Mouse (Mus musculus): ENCODE measurements at regions not wholly inside any gene's neighbourhood (a gene's known extent, or its start where the extent isn't known, plus 50 kb on each side); places are given as distances from the start of the nearest gene placed in this dataset.

DNA sequence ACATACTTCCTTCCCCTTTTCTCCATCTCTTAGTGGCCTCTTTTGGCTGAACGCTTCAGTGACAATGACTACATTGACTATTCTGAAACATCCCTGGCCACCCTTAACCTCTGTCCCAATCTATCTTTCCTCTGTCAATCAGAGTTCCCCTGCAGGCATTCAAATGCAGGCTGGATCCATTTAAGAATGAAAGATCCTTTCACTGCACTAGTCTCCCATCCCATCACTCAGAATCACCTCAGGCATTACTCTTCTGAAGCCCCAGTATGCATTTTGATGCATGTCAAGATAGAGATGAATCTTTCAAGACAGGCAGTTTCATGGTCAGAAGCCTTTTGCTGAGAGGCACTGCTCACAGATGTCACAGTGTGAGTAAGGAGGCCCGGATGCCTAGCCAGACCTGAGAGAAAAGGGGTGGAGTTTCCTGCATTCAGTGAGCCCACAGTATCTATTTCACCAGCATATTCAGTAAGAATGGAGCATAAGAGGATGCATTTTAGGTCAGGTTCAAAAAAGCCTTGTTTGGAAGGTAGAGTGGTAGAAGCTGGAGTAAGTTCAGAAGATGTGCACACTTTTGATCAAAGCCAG lies 523.0 kb upstream of the Nrsn1 start:
- H3K27me3 ChIP-seq (replicated peaks) = no peaks in the 10 kb centered on the region
- no peak overlapping the region for H3K4me3 ChIP-seq (replicated peaks)
- no peaks in the 10 kb centered on the region for H3K36me3 ChIP-seq (replicated peaks; ENCODE audit: low read length)
- no peaks in the 10 kb centered on the region for H3K9me3 ChIP-seq
- TF ChIP-seq FLI1 (IDR thresholded peaks at IDR 0.05; ENCODE audit: low read length) = no peak
- TF ChIP-seq GATA1 (IDR thresholded peaks at IDR 0.05; ENCODE audit: borderline replicate concordance, low read length) = no peak
- H3K4me1 ChIP-seq = no peaks in the 10 kb centered on the region

DNA sequence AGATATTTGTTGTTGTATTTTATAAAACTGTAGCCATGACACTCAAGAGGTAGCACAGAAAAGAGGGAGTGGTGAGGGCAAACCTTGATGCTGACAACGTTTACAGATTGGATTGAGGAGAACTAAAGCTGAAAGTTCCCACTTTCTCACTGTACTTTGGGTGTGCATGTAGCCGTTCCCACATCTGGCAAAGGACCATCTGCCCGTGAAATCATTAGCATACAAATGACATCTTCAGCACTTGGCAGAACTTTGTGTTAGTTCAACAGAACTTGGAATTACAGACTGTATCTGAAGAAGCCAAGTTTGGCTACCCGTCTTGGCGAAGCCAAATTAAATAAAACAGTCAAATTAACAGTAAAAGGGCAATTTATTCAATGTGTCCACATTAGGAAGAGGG lies 510.9 kb upstream of the Nrsn1 start:
- Histone ChIP-seq H3K9me3 (no peaks in the 10 kb centered on the region; the same call in 1 of the 2 replicates), H3K27me3 (replicated peaks) (no peaks in the 10 kb centered on the region), H3K36me3 (replicated peaks; ENCODE audit: low read length) (no peaks in the 10 kb centered on the region), H3K4me1 (no peaks in the 10 kb centered on the region), H3K4me3 (replicated peaks) (no peak overlapping the region)
- TF ChIP-seq FLI1 (IDR thresholded peaks at IDR 0.05; ENCODE audit: low read length) = no peak

DNA sequence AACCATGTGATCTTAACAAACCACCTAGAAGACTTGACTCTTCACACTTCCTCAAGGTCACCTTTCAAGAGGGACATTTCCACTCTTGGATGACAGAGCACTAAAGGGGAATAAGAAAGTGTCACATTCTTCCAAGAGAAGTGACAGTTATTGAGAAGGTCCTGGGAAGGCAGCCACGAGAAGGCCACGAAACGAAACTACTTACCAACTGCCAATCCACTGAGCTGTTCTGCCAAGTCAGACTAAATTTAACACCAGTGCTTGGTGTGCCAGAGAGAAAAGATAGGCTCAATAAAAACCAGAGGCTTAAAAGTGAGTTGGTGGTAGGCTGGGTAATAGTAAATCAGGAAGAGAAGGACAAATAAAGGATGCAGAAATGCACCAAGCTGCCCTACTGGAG lies 507.4 kb upstream of the Nrsn1 start:
- Histone ChIP-seq H3K36me3 (replicated peaks; ENCODE audit: low read length) (no peaks in the 10 kb centered on the region), H3K4me1 (no peaks in the 10 kb centered on the region), H3K27me3 (replicated peaks) (no peaks in the 10 kb centered on the region), H3K9me3 (no peaks in the 10 kb centered on the region; the same call in 1 of the 2 replicates), H3K4me3 (replicated peaks) (no peak overlapping the region)
- TF ChIP-seq FLI1 (IDR thresholded peaks at IDR 0.05; ENCODE audit: low read length) (no peak), GATA1 (IDR thresholded peaks at IDR 0.05; ENCODE audit: borderline replicate concordance, low read length) (no peak)

DNA sequence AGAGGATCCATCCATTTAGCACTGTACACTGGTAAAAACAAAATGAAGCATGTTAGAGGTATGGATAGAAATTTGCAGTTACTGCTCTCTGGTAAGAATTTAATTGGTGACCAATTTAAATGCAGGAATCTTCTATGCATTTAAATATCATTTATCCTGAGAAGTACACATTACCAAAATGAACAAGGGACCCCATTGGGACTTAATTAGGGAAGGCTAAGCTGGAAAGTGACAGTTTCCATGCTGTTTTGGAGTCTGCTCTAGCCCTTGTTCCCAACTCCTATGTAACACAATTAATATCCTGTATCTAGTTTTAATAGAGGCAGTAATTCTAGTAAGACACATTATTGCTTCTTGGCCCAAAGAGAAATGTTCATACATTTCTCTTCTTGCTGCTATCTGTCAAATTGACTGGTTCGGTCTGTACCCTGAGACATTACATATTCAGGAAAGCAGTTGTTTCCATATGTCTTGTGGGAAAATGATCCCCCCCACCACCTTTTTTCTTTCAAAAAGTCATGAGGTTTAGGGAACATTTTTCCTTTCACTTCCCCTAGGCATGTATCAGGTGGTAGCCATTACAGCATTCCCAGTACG lies 504.4 kb upstream of the Nrsn1 start:
- Histone ChIP-seq H3K27me3 (replicated peaks) (no peaks in the 10 kb centered on the region), H3K4me1 (no peaks in the 10 kb centered on the region), H3K9me3 (no peaks in the 10 kb centered on the region; the same call in 1 of the 2 replicates), H3K4me3 (replicated peaks) (no peak overlapping the region), H3K36me3 (replicated peaks; ENCODE audit: low read length) (no peaks in the 10 kb centered on the region)
- TF ChIP-seq GATA1 (IDR thresholded peaks at IDR 0.05; ENCODE audit: borderline replicate concordance, low read length) (no peak), FLI1 (IDR thresholded peaks at IDR 0.05; ENCODE audit: low read length) (no peak)

DNA sequence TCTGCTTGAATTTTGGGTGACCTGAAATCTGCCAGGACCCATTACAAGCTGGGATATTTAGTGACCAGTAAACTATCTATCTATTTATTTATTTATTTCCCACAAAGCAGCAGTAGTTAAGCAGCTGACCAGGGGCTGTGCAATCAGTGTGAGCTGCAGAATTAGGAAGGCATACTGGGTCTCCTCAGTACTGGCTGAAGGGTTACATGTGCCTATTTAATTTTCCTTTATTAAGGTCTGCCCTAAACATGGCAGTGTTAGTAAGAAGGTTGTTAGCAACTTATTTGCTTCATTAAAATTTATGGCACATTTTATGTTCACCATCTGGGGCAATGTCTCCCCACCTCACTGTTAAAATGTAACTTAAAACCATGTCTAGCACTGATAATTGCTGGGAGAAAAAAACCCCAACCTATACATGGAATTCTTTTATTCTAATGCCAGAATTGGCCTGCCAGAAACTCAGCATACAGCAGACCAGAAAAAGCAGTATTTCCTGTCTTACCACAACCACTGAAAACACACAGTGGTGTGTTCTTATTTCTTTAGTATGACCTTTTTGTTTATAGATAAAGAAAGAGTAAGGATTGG lies 484.3 kb upstream of the Nrsn1 start:
- Histone ChIP-seq H3K36me3 (replicated peaks; ENCODE audit: low read length) (no peaks in the 10 kb centered on the region), H3K27me3 (replicated peaks) (no peaks in the 10 kb centered on the region), H3K9me3 (0 out of 2 replicates have a peak, but pooled peaks cover 6% of the 10 kb centered on the region), H3K4me1 (no peaks in the 10 kb centered on the region), H3K4me3 (replicated peaks) (no peak overlapping the region)
- TF ChIP-seq GATA1 (IDR thresholded peaks at IDR 0.05; ENCODE audit: borderline replicate concordance, low read length) (no peak), FLI1 (IDR thresholded peaks at IDR 0.05; ENCODE audit: low read length) (no peak)

DNA sequence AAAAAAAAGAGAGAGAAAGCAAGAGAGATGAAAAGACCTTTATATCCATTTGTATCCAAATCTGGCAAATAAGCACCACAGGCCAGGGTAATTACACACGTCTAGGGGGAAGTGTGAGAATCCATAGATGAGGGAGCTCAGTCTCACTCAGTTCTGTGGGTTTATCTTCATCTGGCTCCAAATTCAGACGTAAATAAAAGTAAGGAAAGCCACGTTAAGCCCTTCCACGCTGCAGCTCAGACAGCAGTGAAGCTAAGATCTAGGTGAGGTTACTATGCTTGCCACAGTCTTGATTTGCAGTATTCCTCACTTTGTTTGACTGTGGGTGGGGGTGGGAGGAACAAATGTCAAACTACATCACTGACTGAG lies 481.1 kb upstream of the Nrsn1 start:
- no peaks in the 10 kb centered on the region for H3K36me3 ChIP-seq (replicated peaks; ENCODE audit: low read length)
- no peak overlapping the region for H3K4me3 ChIP-seq (replicated peaks)
- H3K9me3 ChIP-seq = 0 out of 2 replicates have a peak, but pooled peaks cover 6% of the 10 kb centered on the region
- TF ChIP-seq GATA1 (IDR thresholded peaks at IDR 0.05; ENCODE audit: borderline replicate concordance, low read length) (no peak), FLI1 (IDR thresholded peaks at IDR 0.05; ENCODE audit: low read length) (no peak)
- H3K27me3 ChIP-seq (replicated peaks) = no peaks in the 10 kb centered on the region
- no peaks in the 10 kb centered on the region for H3K4me1 ChIP-seq

DNA sequence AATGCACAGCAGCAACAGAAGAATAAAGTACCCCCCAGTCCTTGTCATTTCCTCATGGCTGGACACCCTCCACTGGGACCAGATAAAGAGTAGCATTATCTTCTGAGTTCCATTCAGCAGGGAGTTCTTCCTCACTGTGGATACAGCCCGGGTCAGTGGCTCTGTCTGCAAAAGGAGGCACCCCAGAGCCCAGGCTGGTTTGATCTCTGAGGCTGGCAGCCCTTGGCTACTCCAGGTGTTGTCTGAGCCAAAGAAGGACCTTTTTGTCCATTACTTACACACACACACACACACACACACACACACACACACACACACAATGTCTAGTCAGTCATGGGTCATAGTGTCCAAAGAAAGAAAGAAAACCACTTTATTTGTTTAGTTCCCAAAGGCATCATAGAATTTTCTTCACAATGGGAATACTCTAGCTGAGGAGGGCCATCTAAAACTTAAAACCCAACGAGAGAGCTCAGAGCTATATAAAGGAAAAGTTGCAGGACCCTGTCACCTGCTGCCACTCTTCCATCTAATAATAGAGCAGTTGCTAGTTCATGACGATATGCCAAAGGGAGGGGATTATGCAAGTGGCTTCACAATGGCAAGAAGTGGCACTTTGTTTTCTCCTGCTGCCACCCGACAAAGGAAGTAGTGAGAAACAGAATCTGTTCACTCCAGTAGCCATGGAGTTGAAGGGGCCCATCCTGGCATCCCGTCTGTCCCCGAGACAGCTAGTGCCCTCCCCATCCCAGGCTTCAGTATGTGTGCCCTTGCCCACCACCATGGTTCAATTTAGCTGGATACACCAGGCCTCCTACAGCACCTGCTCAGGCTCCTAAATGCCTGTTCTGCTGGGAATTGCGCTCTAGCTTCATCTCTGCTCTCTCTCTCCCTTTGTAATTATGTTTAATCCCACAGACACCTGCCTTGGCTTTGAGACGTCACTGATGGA lies 480.4 kb upstream of the Nrsn1 start:
- Histone ChIP-seq H3K4me1 (no peaks in the 10 kb centered on the region), H3K27me3 (replicated peaks) (no peaks in the 10 kb centered on the region), H3K36me3 (replicated peaks; ENCODE audit: low read length) (no peaks in the 10 kb centered on the region)

DNA sequence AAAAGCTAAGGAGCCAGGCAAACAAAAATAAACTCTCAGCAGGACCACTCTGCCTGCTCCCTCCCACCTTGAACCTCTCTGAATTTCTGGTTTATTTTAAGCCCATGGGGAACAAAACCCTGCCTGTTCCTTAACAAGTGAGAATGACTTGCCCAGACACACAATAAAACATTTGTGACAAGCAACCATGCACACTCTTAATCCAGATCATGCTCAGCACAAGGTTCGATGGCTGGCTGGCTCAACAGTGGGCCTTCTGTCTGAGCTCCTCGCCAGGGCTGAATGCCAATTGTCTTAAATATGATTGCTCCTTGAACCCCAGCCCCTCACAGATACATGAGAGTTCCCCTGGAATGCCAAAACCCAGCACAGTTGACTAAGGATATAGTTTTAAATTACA lies 468.3 kb upstream of the Nrsn1 start:
- Histone ChIP-seq H3K4me3 (replicated peaks) (no peak overlapping the region), H3K4me1 (no peaks in the 10 kb centered on the region), H3K36me3 (replicated peaks; ENCODE audit: low read length) (no peaks in the 10 kb centered on the region), H3K9me3 (no peaks in the 10 kb centered on the region), H3K27me3 (replicated peaks) (no peaks in the 10 kb centered on the region)
- TF ChIP-seq FLI1 (IDR thresholded peaks at IDR 0.05; ENCODE audit: low read length) (no peak), GATA1 (IDR thresholded peaks at IDR 0.05; ENCODE audit: borderline replicate concordance, low read length) (no peak)

More for the DNA sequence above, 480.4 kb upstream of the Nrsn1 start:
- Histone ChIP-seq H3K9me3 (0 out of 2 replicates have a peak, but pooled peaks cover 6% of the 10 kb centered on the region), H3K4me3 (replicated peaks) (no peak overlapping the region)
- TF ChIP-seq GATA1 (IDR thresholded peaks at IDR 0.05; ENCODE audit: borderline replicate concordance, low read length) = no peak
- TF ChIP-seq FLI1 (IDR thresholded peaks at IDR 0.05; ENCODE audit: low read length) = no peak

DNA sequence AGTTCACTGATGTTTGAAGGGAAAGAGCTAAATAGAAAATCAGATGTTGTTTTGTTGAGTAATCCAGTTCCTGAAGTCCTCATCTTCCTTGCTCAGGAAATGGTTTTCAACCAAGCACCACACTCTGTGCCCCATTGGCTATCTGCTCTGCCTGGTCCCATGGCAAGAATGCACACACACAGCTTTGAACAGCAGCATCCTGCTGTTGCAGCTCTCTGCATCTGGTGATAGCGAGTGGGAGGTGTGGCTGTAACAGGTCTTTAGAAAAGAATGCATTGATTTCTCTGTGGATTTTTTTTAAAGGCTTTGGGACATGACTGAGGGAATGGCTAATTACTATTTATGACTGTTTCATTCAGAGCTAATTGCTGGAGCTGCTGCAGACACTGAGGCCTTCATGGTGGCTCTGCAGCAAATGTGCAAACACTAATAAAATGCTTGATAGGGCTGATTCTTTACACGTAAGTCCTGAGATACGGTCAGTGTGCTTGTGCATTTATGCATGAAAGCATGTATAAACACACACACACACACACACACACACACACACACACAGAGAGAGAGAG lies 459.1 kb upstream of the Nrsn1 start:
- Histone ChIP-seq H3K4me1 (no peaks in the 10 kb centered on the region), H3K36me3 (replicated peaks; ENCODE audit: low read length) (no peaks in the 10 kb centered on the region), H3K27me3 (replicated peaks) (no peaks in the 10 kb centered on the region), H3K4me3 (replicated peaks) (no peak overlapping the region), H3K9me3 (peaks cover 3% of the 10 kb centered on the region; the same call in 1 of the 2 replicates)
- TF ChIP-seq FLI1 (IDR thresholded peaks at IDR 0.05; ENCODE audit: low read length) (no peak), GATA1 (IDR thresholded peaks at IDR 0.05; ENCODE audit: borderline replicate concordance, low read length) (no peak)

Measured in megakaryocyte, embryonic 14.5 days (primary cell).